Mouse (Mus musculus): ENCODE results near the gene Lrrc20.
"Not testable (repeated sequence)": the region's sequence is repeated elsewhere in the genome, so short reads cannot be mapped to it uniquely, and the experiment has no call there.

Gene Lrrc20

GRCm38 (mm10) chr10:61599556-61600114 lies 124.0 kb downstream of the Lrrc20 start:
- no peak for DNase-seq

GRCm38 (mm10) chr10:61602283-61603033 lies 126.9 kb downstream of the Lrrc20 start:
- DNase-seq: peak; percentile 85

- DNase-seq: no peak
Observed at GRCm38 (mm10) chr10:61604376-61605065, 128.9 kb downstream of the Lrrc20 start.

- DNase-seq: not testable (repeated sequence)
Observed at GRCm38 (mm10) chr10:61605381-61605780, 129.8 kb downstream of the Lrrc20 start.

GRCm38 (mm10) chr10:61605851-61606250 lies 130.2 kb downstream of the Lrrc20 start:
- peak; percentile 83 for DNase-seq

GRCm38 (mm10) chr10:61608233-61608632 lies 132.6 kb downstream of the Lrrc20 start:
- DNase-seq: no peak

- DNase-seq: peak; percentile 61
Observed at GRCm38 (mm10) chr10:61610650-61611235, 135.1 kb downstream of the Lrrc20 start.

GRCm38 (mm10) chr10:61614311-61614710 lies 138.7 kb downstream of the Lrrc20 start:
- DNase-seq: no peak

GRCm38 (mm10) chr10:61618528-61618927 lies 142.9 kb downstream of the Lrrc20 start:
- DNase-seq: no peak

GRCm38 (mm10) chr10:61621681-61622080 lies 146.1 kb downstream of the Lrrc20 start:
- no peak for DNase-seq

- DNase-seq: not testable (repeated sequence)
Observed at GRCm38 (mm10) chr10:61623874-61624273, 148.3 kb downstream of the Lrrc20 start.

GRCm38 (mm10) chr10:61624771-61625170 lies 149.2 kb downstream of the Lrrc20 start:
- no peak for DNase-seq

- peak; percentile 24 for DNase-seq
Observed at GRCm38 (mm10) chr10:61625381-61626257, 150.0 kb downstream of the Lrrc20 start.

- no peak for DNase-seq
Observed at GRCm38 (mm10) chr10:61626551-61626950, 150.9 kb downstream of the Lrrc20 start.

GRCm38 (mm10) chr10:61627195-61627937 lies 151.8 kb downstream of the Lrrc20 start:
- DNase-seq: no peak

- no peak for DNase-seq
Observed at GRCm38 (mm10) chr10:61627938-61628250, 152.3 kb downstream of the Lrrc20 start.
